Mouse (Mus musculus): ENCODE measurements around the gene Dnah12. TPM values are rescaled to one million over a fixed set of nuclear protein-coding genes. Genes with fewer than 3 reads are reported as not detected.

Dnah12 gene
- total RNA-seq (2014; rRNA removed) (under 0.01 TPM in 1 of 2 replicates, not detected in the other), polyA plus RNA-seq (2012; rRNA removed) (not detected in 2 replicates)

DNA sequence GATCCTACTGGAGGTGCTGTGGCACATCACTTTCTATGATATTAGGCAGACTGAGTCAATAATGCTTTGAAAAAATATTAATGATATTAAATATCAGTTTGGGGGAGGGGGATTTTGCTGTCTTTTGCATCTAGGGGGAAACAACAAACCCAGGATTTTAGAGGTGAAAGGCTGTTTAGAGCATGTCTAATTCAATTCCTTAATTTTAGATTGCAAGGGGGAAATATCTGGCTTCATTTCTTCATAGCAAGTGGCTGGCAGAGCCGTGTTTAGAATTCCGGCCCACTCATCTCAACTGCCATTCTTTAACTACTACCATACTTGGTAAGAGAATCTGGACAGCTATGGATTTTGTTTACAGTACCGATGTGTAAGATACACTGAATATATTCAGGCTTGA, at the start of gene Dnah12:
Dnah12 (plus strand) TSS at position 301 of the 400 bp plus-strand sequence.
- H3K4me1 ChIP-seq (ENCODE audit: control insufficient read depth, insufficient read depth, low read length), result no peaks in the 10 kb centered on the region
- H3K36me3 ChIP-seq (ENCODE audit: control insufficient read depth, insufficient read depth, low read length), result no peaks in the 10 kb centered on the region
- WGBS, result 87% methylated on average over 3 of the region's 3 CpGs
- H3K9ac ChIP-seq (ENCODE audit: low read depth, low read length), result no peak within 1 kb of the TSS
- DNase-seq (ENCODE audit: extremely low read depth, low read depth, low spot score), result no peak
- H3K27ac ChIP-seq (replicated peaks; ENCODE audit: insufficient read depth, low read depth, low read length), result no peak within 1 kb of the TSS
- H3K79me2 ChIP-seq (ENCODE audit: control insufficient read depth, insufficient read depth, low read length), result no peaks in the 10 kb centered on the region
- H3K4me3 ChIP-seq (ENCODE audit: insufficient read depth, low read depth, low read length), result no peak within 1 kb of the TSS
- TF ChIP-seq POLR2A (IDR thresholded peaks at IDR 0.05; ENCODE audit: extremely low read depth, insufficient read depth, low read length) (no peak), CTCF (IDR thresholded peaks at IDR 0.05; ENCODE audit: low read depth, low read length) (no peak)
- H3K27me3 ChIP-seq (ENCODE audit: control insufficient read depth, insufficient read depth, low read length), result no peaks in the 10 kb centered on the region

- no peak for DNase-seq (ENCODE audit: extremely low read depth, low read depth, low spot score)
- peaks cover 4% of the 10 kb centered on the region for H3K4me1 ChIP-seq (ENCODE audit: control insufficient read depth, insufficient read depth, low read length)
- H3K27ac ChIP-seq (replicated peaks; ENCODE audit: insufficient read depth, low read depth, low read length), result no peak overlapping the region
- H3K79me2 ChIP-seq (ENCODE audit: control insufficient read depth, insufficient read depth, low read length), result peaks cover 14% of the 10 kb centered on the region; the same call in 1 of the 2 replicates
- H3K36me3 ChIP-seq (ENCODE audit: control insufficient read depth, insufficient read depth, low read length), result peaks cover 18% of the 10 kb centered on the region
- WGBS, result 65% methylated on average over 5 of the region's 5 CpGs
- H3K4me3 ChIP-seq (ENCODE audit: insufficient read depth, low read depth, low read length), result no peak overlapping the region
- no peaks in the 10 kb centered on the region for H3K27me3 ChIP-seq (ENCODE audit: control insufficient read depth, insufficient read depth, low read length)
- TF ChIP-seq POLR2A (IDR thresholded peaks at IDR 0.05; ENCODE audit: extremely low read depth, insufficient read depth, low read length) (no peak), CTCF (IDR thresholded peaks at IDR 0.05; ENCODE audit: low read depth, low read length) (no peak)
- no peak overlapping the region for H3K9ac ChIP-seq (ENCODE audit: low read depth, low read length)
Measured at GRCm38 (mm10) chr14:26645989-26646650, 47.0 kb upstream of the Dnah12 start.

DNA sequence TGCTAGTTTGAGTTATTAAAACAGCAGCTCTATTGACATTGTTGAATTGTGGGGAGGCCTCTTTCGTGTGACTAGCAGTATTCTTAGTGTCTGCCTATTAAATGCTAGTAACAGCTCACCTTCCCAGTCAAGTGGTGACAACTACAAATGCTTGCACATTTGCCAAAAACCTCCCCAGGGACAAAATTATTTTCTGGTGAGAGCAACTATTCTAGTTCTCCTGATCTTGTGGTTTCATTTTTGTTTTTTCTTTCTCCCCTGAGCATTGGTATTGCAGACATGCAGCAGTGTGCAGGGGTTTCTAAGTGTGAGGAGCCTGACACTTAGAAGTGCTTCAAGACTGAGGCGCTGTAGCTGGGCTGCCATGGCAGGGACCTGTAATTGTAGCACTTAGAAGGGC, 45.3 kb upstream of the Dnah12 start:
- Histone ChIP-seq H3K27ac (replicated peaks; ENCODE audit: insufficient read depth, low read depth, low read length) (no peak overlapping the region), H3K36me3 (ENCODE audit: control insufficient read depth, insufficient read depth, low read length) (peaks cover 27% of the 10 kb centered on the region), H3K9ac (ENCODE audit: low read depth, low read length) (no peak overlapping the region), H3K27me3 (ENCODE audit: control insufficient read depth, insufficient read depth, low read length) (no peaks in the 10 kb centered on the region), H3K79me2 (ENCODE audit: control insufficient read depth, insufficient read depth, low read length) (peaks cover 16% of the 10 kb centered on the region; the same call in 1 of the 2 replicates), H3K4me3 (ENCODE audit: insufficient read depth, low read depth, low read length) (no peak overlapping the region), H3K4me1 (ENCODE audit: control insufficient read depth, insufficient read depth, low read length) (peaks cover 2% of the 10 kb centered on the region)
- no peak for DNase-seq (ENCODE audit: extremely low read depth, low read depth, low spot score)
- 87% methylated on average over 2 of the region's 2 CpGs for WGBS
- no peak for TF ChIP-seq CTCF (IDR thresholded peaks at IDR 0.05; ENCODE audit: low read depth, low read length)
- TF ChIP-seq POLR2A (IDR thresholded peaks at IDR 0.05; ENCODE audit: extremely low read depth, insufficient read depth, low read length), result no peak

GRCm38 (mm10) chr14:26651901-26652300, 41.2 kb upstream of the Dnah12 start:
- no peak overlapping the region for H3K4me3 ChIP-seq (ENCODE audit: insufficient read depth, low read depth, low read length)
- no peak overlapping the region for H3K27ac ChIP-seq (replicated peaks; ENCODE audit: insufficient read depth, low read depth, low read length)
- no peak for TF ChIP-seq POLR2A (IDR thresholded peaks at IDR 0.05; ENCODE audit: extremely low read depth, insufficient read depth, low read length)
- no peak for TF ChIP-seq CTCF (IDR thresholded peaks at IDR 0.05; ENCODE audit: low read depth, low read length)
- H3K9ac ChIP-seq (ENCODE audit: low read depth, low read length), result no peak overlapping the region
- peak; percentile 31 for DNase-seq (ENCODE audit: extremely low read depth, low read depth, low spot score)
- H3K27me3 ChIP-seq (ENCODE audit: control insufficient read depth, insufficient read depth, low read length), result no peaks in the 10 kb centered on the region
- H3K36me3 ChIP-seq (ENCODE audit: control insufficient read depth, insufficient read depth, low read length), result peaks cover 57% of the 10 kb centered on the region
- no peaks in the 10 kb centered on the region for H3K4me1 ChIP-seq (ENCODE audit: control insufficient read depth, insufficient read depth, low read length)
- peaks cover 5% of the 10 kb centered on the region; the same call in 1 of the 2 replicates for H3K79me2 ChIP-seq (ENCODE audit: control insufficient read depth, insufficient read depth, low read length)

DNA sequence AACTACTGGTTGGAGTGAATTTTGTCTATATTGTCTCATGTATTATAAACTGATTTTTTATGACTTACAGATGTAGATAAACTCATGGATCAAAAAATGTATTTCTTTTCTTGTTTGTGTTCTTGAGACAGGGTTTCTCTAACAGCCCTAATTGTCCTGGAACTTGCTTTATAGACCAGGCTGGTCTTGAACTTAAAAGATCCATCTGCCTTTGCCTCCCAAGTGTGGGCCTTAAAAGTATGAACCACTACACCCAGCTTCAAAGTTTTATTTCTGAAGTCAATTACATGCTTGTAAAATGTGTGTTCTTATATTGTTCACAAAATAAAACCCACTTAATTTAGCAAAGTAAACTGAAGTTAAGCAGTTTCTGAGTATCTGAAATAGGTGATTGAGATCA, 34.9 kb upstream of the Dnah12 start:
- peaks cover 42% of the 10 kb centered on the region for H3K36me3 ChIP-seq (ENCODE audit: control insufficient read depth, insufficient read depth, low read length)

GRCm38 (mm10) chr14:26660233-26660632, 32.8 kb upstream of the Dnah12 start:
- no peaks in the 10 kb centered on the region for H3K27me3 ChIP-seq (ENCODE audit: control insufficient read depth, insufficient read depth, low read length)
- DNase-seq (ENCODE audit: extremely low read depth, low read depth, low spot score), result no peak
- peaks cover 34% of the 10 kb centered on the region for H3K36me3 ChIP-seq (ENCODE audit: control insufficient read depth, insufficient read depth, low read length)
- H3K9ac ChIP-seq (ENCODE audit: low read depth, low read length), result no peak overlapping the region
- TF ChIP-seq POLR2A (IDR thresholded peaks at IDR 0.05; ENCODE audit: extremely low read depth, insufficient read depth, low read length), result no peak
- TF ChIP-seq CTCF (IDR thresholded peaks at IDR 0.05; ENCODE audit: low read depth, low read length), result no peak
- H3K4me3 ChIP-seq (ENCODE audit: insufficient read depth, low read depth, low read length), result no peak overlapping the region
- H3K4me1 ChIP-seq (ENCODE audit: control insufficient read depth, insufficient read depth, low read length), result no peaks in the 10 kb centered on the region
- H3K79me2 ChIP-seq (ENCODE audit: control insufficient read depth, insufficient read depth, low read length), result no peaks in the 10 kb centered on the region
- no peak overlapping the region for H3K27ac ChIP-seq (replicated peaks; ENCODE audit: insufficient read depth, low read depth, low read length)
- WGBS, result 97% methylated on average over 1 of the region's 1 CpGs

More for the DNA sequence above, 34.9 kb upstream of the Dnah12 start:
- no peak for DNase-seq (ENCODE audit: extremely low read depth, low read depth, low spot score)
- no peak overlapping the region for H3K27ac ChIP-seq (replicated peaks; ENCODE audit: insufficient read depth, low read depth, low read length)
- H3K4me3 ChIP-seq (ENCODE audit: insufficient read depth, low read depth, low read length), result no peak overlapping the region
- H3K27me3 ChIP-seq (ENCODE audit: control insufficient read depth, insufficient read depth, low read length), result no peaks in the 10 kb centered on the region
- H3K79me2 ChIP-seq (ENCODE audit: control insufficient read depth, insufficient read depth, low read length), result no peaks in the 10 kb centered on the region; the same call in 1 of the 2 replicates
- no peaks in the 10 kb centered on the region for H3K4me1 ChIP-seq (ENCODE audit: control insufficient read depth, insufficient read depth, low read length)
- no peak overlapping the region for H3K9ac ChIP-seq (ENCODE audit: low read depth, low read length)
- TF ChIP-seq CTCF (IDR thresholded peaks at IDR 0.05; ENCODE audit: low read depth, low read length), result no peak
- no peak for TF ChIP-seq POLR2A (IDR thresholded peaks at IDR 0.05; ENCODE audit: extremely low read depth, insufficient read depth, low read length)
